Mouse (Mus musculus) midbrain, embryonic 16.5 days (tissue): ENCODE data around the gene Ripor2. TPM values are rescaled to one million over a fixed set of nuclear protein-coding genes. Genes with fewer than 3 reads are reported as not detected.
"Not testable (repeated sequence)": the region's sequence is repeated elsewhere in the genome, so short reads cannot be mapped to it uniquely, and the experiment has no call there.

Experiments used
- ATAC-seq: fragments of 200-750 bp; cut with Nextera tagmentation; 2 replicates; pipeline ENCODE4 v1.8.0; 2017; ENCODE audit warnings: moderate TSS enrichment
- H3K27ac ChIP-seq: fragments of 300-500 bp; sonication (generic); 2 replicates; pipeline ENCODE4 v1.5.1; 2014; ENCODE audit warnings: mild to moderate bottlenecking, low read length, mixed read lengths
- H3K27me3 ChIP-seq: fragments of 300-500 bp; sonication (generic); 2 replicates; pipeline ENCODE4 v1.6.1; 2014; ENCODE audit warnings: low read depth, low read length, mixed read lengths; ENCODE audit not compliant: control insufficient read depth, insufficient read depth
- H3K36me3 ChIP-seq: fragments of 300-500 bp; sonication (generic); 2 replicates; pipeline ENCODE4 v1.6.1; 2014; ENCODE audit warnings: mild to moderate bottlenecking, low read length, moderate library complexity, mixed read lengths; ENCODE audit not compliant: control insufficient read depth, insufficient read depth
- H3K4me1 ChIP-seq: fragments of 300-500 bp; sonication (generic); 2 replicates; pipeline ENCODE4 v1.6.1; 2014; ENCODE audit warnings: mild to moderate bottlenecking, low read length, mixed read lengths; ENCODE audit not compliant: control insufficient read depth, insufficient read depth
- H3K4me2 ChIP-seq: fragments of 300-500 bp; sonication (generic); 2 replicates; pipeline ENCODE4 v1.6.1; 2014; ENCODE audit warnings: mild to moderate bottlenecking, low read length, mixed read lengths
- H3K4me3 ChIP-seq: fragments of 300-500 bp; sonication (generic); 2 replicates; pipeline ENCODE4 v1.5.1; 2014; ENCODE audit warnings: low read depth, mild to moderate bottlenecking, low read length, moderate library complexity, mixed read lengths
- H3K9ac ChIP-seq: fragments of 300-500 bp; sonication (generic); 2 replicates; pipeline ENCODE4 v1.6.1; 2014; ENCODE audit warnings: low read depth, low read length, mixed read lengths
- H3K9me3 ChIP-seq: fragments of 300-500 bp; sonication (generic); replicated peaks from 2 replicates; pipeline ENCODE4 v1.6.1; 2014; ENCODE audit warnings: mild to moderate bottlenecking, low read length, mixed read lengths; ENCODE audit not compliant: control insufficient read depth, poor library complexity, severe bottlenecking
- WGBS: fragments of 180-500 bp; shearing (Covaris S2); extraction: QIAGEN DNeasy Blood & Tissue Kit; methylation state at CpG from one replicate; pipeline ENCODE4 v1.1.7; 2014; 5-methylcytosine and 5-hydroxymethylcytosine counted together
- polyA plus RNA-seq: library from polyadenylated mRNA; unstranded; fragments of >200 nt; fragmentation: Nextera tagmentation; extraction: Ambion mirVana; gene quantifications from 2 replicates; pipeline ENCODE4 v1.2.1, GENCODE M21; 2015

Ripor2 gene
- polyA plus RNA-seq, 1 experiment from 2014 or later: 33.8 TPM

- not testable (repeated sequence) for H3K27ac ChIP-seq, H3K27me3 ChIP-seq, H3K9ac ChIP-seq, H3K9me3 ChIP-seq, H3K4me1 ChIP-seq, ATAC-seq, H3K4me3 ChIP-seq, H3K36me3 ChIP-seq, H3K4me2 ChIP-seq
- 76% methylated on average over 4 of the region's 4 CpGs for WGBS
Measured at GRCm38 (mm10) chr13:24767809-24768208, 185.8 kb downstream of the Ripor2 start.

- not testable (repeated sequence) for ATAC-seq, H3K27ac ChIP-seq, H3K27me3 ChIP-seq, H3K4me2 ChIP-seq, H3K9ac ChIP-seq, H3K9me3 ChIP-seq, H3K36me3 ChIP-seq, H3K4me1 ChIP-seq, H3K4me3 ChIP-seq
- 91% methylated on average over 9 of the region's 10 CpGs for WGBS
Measured at GRCm38 (mm10) chr13:24771482-24771881, 189.5 kb downstream of the Ripor2 start.

GRCm38 (mm10) chr13:24776146-24776844 is 194.3 kb downstream of the Ripor2 start:
- 51% methylated on average over 7 of the region's 7 CpGs for WGBS
- Histone ChIP-seq H3K27ac (no peak overlapping the region), H3K4me1 (no peaks in the 10 kb centered on the region), H3K36me3 (no peaks in the 10 kb centered on the region), H3K9me3 (no peaks in the 10 kb centered on the region), H3K4me3 (no peak overlapping the region), H3K27me3 (no peaks in the 10 kb centered on the region), H3K4me2 (no peak overlapping the region), H3K9ac (no peak overlapping the region)
- no peak for ATAC-seq

DNA sequence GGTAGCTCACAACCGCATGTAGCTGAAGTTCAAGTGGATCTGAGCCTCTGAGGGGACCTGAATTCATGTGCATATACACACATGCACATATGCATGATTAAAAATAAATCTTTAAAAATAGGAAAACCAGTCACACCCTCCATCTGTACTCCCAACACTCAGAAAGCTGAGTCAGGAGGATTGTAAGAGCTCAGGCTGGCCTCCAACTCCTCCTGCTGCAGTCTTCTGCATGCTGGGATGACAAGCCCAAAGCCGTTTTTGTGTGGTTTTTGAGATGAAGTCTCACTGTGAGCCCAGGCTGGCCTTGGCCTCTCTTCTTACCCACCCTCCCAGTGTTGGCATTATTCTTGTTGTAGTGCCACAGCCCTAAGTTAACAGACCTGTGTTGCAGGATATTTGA is 196.0 kb downstream of the Ripor2 start:
- H3K4me2 ChIP-seq: no peak overlapping the region
- WGBS: 77% methylated on average over 2 of the region's 2 CpGs
- no peaks in the 10 kb centered on the region for H3K27me3 ChIP-seq
- no peaks in the 10 kb centered on the region for H3K36me3 ChIP-seq
- no peaks in the 10 kb centered on the region for H3K4me1 ChIP-seq
- no peak for ATAC-seq
- no peak overlapping the region for H3K9ac ChIP-seq
- no peaks in the 10 kb centered on the region for H3K9me3 ChIP-seq
- no peak overlapping the region for H3K4me3 ChIP-seq
- H3K27ac ChIP-seq: no peak overlapping the region

- Histone ChIP-seq H3K4me3 (no peak overlapping the region), H3K9ac (no peak overlapping the region), H3K4me2 (no peak overlapping the region), H3K4me1 (no peaks in the 10 kb centered on the region), H3K27me3 (no peaks in the 10 kb centered on the region), H3K9me3 (no peaks in the 10 kb centered on the region), H3K36me3 (no peaks in the 10 kb centered on the region), H3K27ac (no peak overlapping the region)
- WGBS: 92% methylated on average over 8 of the region's 8 CpGs
- no peak for ATAC-seq
Measured at GRCm38 (mm10) chr13:24778706-24779380, 196.9 kb downstream of the Ripor2 start.

DNA sequence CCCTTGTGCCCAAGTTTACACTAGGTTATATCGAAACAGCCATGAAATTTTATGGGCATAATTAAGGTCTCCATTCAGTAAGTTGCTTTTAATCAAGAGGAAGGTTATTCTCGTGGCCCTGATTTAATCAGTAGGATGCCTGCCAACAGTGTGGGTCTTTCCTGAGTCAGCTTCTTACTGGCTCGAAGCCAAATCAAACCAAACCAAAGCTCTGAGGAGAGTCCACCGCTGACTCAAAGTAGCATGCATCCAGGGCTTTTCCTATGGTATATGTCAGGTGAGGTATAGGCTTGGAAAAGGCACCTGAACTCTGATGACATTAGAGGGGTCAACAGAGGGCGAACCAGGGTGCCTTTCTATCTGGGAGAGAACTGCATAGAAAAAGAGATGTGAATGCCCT is 199.9 kb downstream of the Ripor2 start:
- no peak for ATAC-seq
- H3K9me3 ChIP-seq: no peaks in the 10 kb centered on the region
- H3K27ac ChIP-seq: no peak overlapping the region
- no peaks in the 10 kb centered on the region for H3K36me3 ChIP-seq
- H3K4me2 ChIP-seq: no peak overlapping the region
- no peaks in the 10 kb centered on the region for H3K27me3 ChIP-seq
- no peaks in the 10 kb centered on the region for H3K4me1 ChIP-seq
- no peak overlapping the region for H3K4me3 ChIP-seq
- no peak overlapping the region for H3K9ac ChIP-seq
- WGBS: 67% methylated on average over 5 of the region's 5 CpGs

Other genes starting within 250 kb of the Ripor2 start
- not detected in 2 replicates for gene Armh2, start 159.0 kb downstream of the Ripor2 start, polyA plus RNA-seq
- gene Gmnn, start 179.7 kb downstream of the Ripor2 start, polyA plus RNA-seq: 11.0 and 13.6 TPM in 2 replicates
- 19.8 and 25.9 TPM in 2 replicates for gene BC005537, start 219.5 kb downstream of the Ripor2 start, polyA plus RNA-seq
- 49.6 and 53.3 TPM in 2 replicates for gene Acot13, start 249.4 kb downstream of the Ripor2 start, polyA plus RNA-seq
- 26.5 and 32.0 TPM in 2 replicates for gene Tdp2, start 249.5 kb downstream of the Ripor2 start, polyA plus RNA-seq